Mouse (Mus musculus): Measurements from ENCODE around the gene Olfr118.
"Not testable (repeated sequence)": the region's sequence is repeated elsewhere in the genome, so short reads cannot be mapped to it uniquely, and the experiment has no call there.

Olfr118 gene

DNA sequence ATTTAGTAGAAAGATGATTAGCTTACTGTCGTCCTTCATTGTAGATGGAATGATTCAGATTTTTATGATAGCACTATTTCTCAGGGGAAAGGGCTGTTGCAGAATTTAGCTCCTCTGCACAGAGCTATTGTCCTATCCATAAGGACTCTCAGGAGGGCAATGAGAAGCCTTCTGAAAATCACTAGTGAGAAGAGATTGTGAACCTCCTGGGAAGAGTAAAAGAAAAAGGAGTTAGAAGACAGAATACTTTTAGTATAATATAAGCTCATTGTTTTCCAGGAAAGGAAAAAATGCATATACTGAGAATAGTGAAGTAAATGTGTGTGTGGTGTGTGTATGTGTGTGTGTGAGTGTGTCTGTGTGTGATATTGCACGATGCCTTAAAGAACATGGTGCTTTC, at the start of gene Olfr118:
Gene Olfr118 (plus strand): TSS at position 301 of the 400 bp plus-strand sequence.
- DNase-seq (ENCODE audit: low read depth), result no peak

DNA sequence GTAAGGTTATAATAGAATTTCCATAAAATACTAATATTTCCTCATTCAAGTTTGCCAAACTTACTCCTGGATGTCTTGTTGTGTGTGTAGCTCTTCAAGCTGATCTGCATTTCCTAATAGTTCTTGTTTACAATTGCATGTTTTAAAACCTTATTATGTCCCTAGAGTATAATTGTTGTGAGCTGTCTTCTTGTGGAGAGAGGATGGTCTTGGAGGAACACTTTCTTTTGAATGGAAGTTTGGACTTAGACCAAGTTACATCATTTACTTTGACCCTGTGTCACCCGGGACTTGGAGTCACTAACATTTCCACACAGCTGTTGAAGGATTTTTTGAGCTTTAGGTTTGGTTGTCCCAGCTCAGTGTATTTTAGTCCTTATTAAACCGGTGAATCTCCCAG, 39.8 kb upstream of the Olfr118 start, which contains the start of the genes Olfr115 and Olfr116:
Gene Olfr115 (minus strand): TSS at position 101 of the 400 bp plus-strand sequence.
Gene Olfr116 (minus strand): TSS at position 191 of the 400 bp plus-strand sequence.
- DNase-seq (ENCODE audit: low read depth), result no peak

DNA sequence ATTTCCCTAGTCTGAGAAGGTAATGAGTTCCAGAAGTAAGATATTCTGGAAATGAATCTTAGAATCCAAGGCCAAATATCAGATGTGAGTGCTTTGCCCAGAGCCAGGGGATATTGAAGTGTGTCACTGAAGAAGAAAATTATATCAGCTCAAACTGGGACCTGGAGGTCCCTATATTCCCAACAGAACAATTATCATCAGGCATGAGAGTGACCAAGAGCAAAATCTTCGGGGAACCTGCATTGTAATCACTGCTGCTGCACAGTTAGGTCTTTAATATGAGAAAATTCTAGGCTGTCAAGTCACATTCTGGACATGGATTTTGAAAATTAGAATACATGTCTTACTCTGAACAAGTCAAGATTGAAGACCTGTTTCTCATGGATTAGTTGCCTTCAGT, 3.1 kb upstream of the Olfr118 start, which contains the start of gene Olfr117:
Gene Olfr117 (minus strand): TSS at position 101 of the 400 bp plus-strand sequence.
- DNase-seq (ENCODE audit: low read depth), result no peak

DNA sequence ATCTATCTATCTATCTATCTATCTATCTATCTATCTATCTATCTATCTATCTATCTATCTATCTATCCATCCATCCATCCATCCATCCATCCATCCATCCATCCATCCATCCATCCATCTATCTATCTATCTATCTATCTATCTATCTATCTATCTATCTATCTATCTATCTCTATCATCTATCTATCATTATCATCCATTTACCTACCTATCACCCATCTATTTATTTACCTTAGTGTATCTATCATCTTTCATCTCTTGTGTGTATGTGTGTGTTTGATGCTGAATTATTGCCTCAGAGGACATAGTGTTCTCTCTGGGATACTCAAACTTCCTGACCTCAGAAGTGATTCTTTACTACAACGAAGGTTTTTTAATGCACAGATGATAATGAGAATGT, 29.5 kb downstream of the Olfr118 start, which contains the start of gene Olfr119:
Gene Olfr119 (plus strand): TSS at position 301 of the 400 bp plus-strand sequence.
- DNase-seq (ENCODE audit: low read depth), result not testable (repeated sequence)

DNA sequence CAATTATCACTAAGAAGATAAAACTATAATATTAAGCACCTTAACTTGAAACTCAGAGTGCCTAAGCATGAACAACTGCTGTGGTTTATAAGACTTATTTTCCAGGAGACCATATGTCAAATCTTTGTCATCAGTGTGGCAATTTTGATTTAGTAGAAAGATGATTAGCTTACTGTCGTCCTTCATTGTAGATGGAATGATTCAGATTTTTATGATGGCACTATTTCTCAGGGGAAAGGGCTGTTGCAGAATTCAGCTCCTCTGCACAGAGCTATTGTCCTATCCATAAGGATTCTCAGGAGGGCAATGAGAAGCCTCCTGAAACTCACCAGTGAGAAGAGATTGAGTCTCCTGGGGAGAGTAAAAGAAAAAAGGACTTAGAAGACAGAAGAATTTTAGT, 54.7 kb downstream of the Olfr118 start, which contains the start of gene Olfr120:
Gene Olfr120 (plus strand): TSS at position 301 of the 400 bp plus-strand sequence.
- no peak for DNase-seq (ENCODE audit: low read depth)

All from c-Kit-positive CD71-negative TER-119-negative erythroid progenitor cells, embryonic 14.5 days (primary cell).